Mouse (Mus musculus): Measurements from ENCODE around the gene Asrgl1.
"Not testable (repeated sequence)": the region's sequence is repeated elsewhere in the genome, so short reads cannot be mapped to it uniquely, and the experiment has no call there.

Asrgl1 gene

GRCm38 (mm10) chr19:9105101-9105685 is 30.2 kb downstream of the Asrgl1 start:
- no peak for DNase-seq (ENCODE audit: low spot score in 2 of 2)

- DNase-seq (ENCODE audit: low spot score in 2 of 2) = peak; percentile 46 to 63
Observed at GRCm38 (mm10) chr19:9103986-9104385, 31.4 kb downstream of the Asrgl1 start.

- no peak for DNase-seq (ENCODE audit: low spot score in 2 of 2)
Observed at GRCm38 (mm10) chr19:9101062-9101457, 34.4 kb downstream of the Asrgl1 start.

- DNase-seq (ENCODE audit: low spot score in 2 of 2) = no peak
Observed at GRCm38 (mm10) chr19:9100297-9101061, 35.0 kb downstream of the Asrgl1 start.

GRCm38 (mm10) chr19:9099751-9100150 is 35.7 kb downstream of the Asrgl1 start:
- DNase-seq (ENCODE audit: low spot score in 2 of 2) = no peak

- no peak for DNase-seq (ENCODE audit: low spot score in 2 of 2)
Observed at GRCm38 (mm10) chr19:9097441-9097840, 38.0 kb downstream of the Asrgl1 start.

GRCm38 (mm10) chr19:9095111-9095510 is 40.3 kb downstream of the Asrgl1 start:
- DNase-seq (ENCODE audit: low spot score in 2 of 2) = no peak

GRCm38 (mm10) chr19:9090709-9091108 is 44.7 kb downstream of the Asrgl1 start:
- DNase-seq (ENCODE audit: low spot score in 2 of 2) = no peak

GRCm38 (mm10) chr19:9090191-9090590 is 45.2 kb downstream of the Asrgl1 start:
- no peak for DNase-seq (ENCODE audit: low spot score in 2 of 2)

- no peak for DNase-seq (ENCODE audit: low spot score in 2 of 2)
Observed at GRCm38 (mm10) chr19:9087821-9088220, 47.6 kb downstream of the Asrgl1 start, which contains the start of gene Scgb1a1. Scgb1a1 (minus strand) TSS chr19:9087958.

- not testable (repeated sequence) for DNase-seq (ENCODE audit: low spot score in 2 of 2)
Observed at GRCm38 (mm10) chr19:9083892-9084291, 51.5 kb downstream of the Asrgl1 start.

- no peak for DNase-seq (ENCODE audit: low spot score in 2 of 2)
Observed at GRCm38 (mm10) chr19:9083010-9083355, 52.5 kb downstream of the Asrgl1 start.

- peak; percentile 71 to 83 for DNase-seq (ENCODE audit: low spot score in 2 of 2)
Observed at GRCm38 (mm10) chr19:9082191-9083009, 53.0 kb downstream of the Asrgl1 start.

GRCm38 (mm10) chr19:9081311-9082190 is 53.9 kb downstream of the Asrgl1 start:
- DNase-seq (ENCODE audit: low spot score in 2 of 2) = no peak

GRCm38 (mm10) chr19:9079916-9080315 is 55.5 kb downstream of the Asrgl1 start:
- no peak for DNase-seq (ENCODE audit: low spot score in 2 of 2)

GRCm38 (mm10) chr19:9076982-9077660 is 58.3 kb downstream of the Asrgl1 start:
- DNase-seq (ENCODE audit: low spot score in 2 of 2) = no peak

- DNase-seq (ENCODE audit: low spot score in 2 of 2) = no peak
Observed at GRCm38 (mm10) chr19:9076035-9076434, 59.4 kb downstream of the Asrgl1 start.

GRCm38 (mm10) chr19:9075558-9075957 is 59.9 kb downstream of the Asrgl1 start:
- DNase-seq (ENCODE audit: low spot score in 2 of 2) = no peak

GRCm38 (mm10) chr19:9074424-9074823 is 61.0 kb downstream of the Asrgl1 start:
- DNase-seq (ENCODE audit: low spot score in 2 of 2) = no peak

- DNase-seq (ENCODE audit: low spot score in 2 of 2) = no peak
Observed at GRCm38 (mm10) chr19:9073776-9074411, 61.5 kb downstream of the Asrgl1 start.

- no peak for DNase-seq (ENCODE audit: low spot score in 2 of 2)
Observed at GRCm38 (mm10) chr19:9072157-9072530, 63.3 kb downstream of the Asrgl1 start.

All from natural killer cell, adult 2 months (primary cell).